8 mouse cellular contexts compared by ENCODE assay signal in the genomic region with DNA sequence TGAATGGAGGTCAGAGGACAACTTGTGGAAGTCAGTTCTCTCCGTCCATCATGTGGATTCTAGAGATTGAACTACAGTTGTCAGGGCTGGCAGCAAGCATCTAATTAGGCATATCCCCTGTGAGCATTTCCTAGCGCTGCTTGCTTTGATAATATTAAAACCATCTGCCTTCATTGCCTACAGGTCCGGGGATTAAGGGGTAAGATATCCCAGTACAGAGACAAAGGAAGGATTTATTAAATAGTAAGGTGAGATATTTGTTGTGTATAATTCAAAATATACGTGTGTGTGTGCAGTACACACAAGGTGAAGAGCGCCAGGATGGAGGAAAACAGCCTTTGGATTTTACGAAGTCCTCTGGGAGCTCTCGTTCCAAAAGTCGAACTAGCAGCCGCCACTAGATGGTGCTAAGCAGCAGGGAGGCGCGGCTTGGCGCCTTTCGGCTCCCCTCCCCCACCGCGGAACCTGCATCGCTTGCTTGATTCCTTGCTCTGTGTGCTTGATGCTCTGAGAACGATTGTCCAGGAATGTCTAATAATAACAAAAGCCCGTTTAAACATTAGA.
DNase-seq lines count a peak whose midpoint lies in the region; ATAC-seq lines count a peak whose summit lies in the region.

No protein-coding gene starts in this region.

- H3K4me1 ChIP-seq in hindbrain, embryonic 11.5 days (replicated peaks; ENCODE audit: control insufficient read depth, insufficient read depth, low read length), result no peaks in the 10 kb centered on the region
- H3K4me1 ChIP-seq in lung, embryonic 16.5 days (replicated peaks; ENCODE audit: control insufficient read depth, insufficient read depth, low read length), result peaks cover 8% of the 10 kb centered on the region; the same call in 1 of the 2 replicates

- ATAC-seq in hindbrain, embryonic 11.5 days (ENCODE audit: low FRiP score), result peak; percentile 75
- ATAC-seq in lung, embryonic 16.5 days (ENCODE audit: low read depth), result peak; percentile 81

- peak overlapping the region; percentile 35 for H3K4me2 ChIP-seq in hindbrain, embryonic 11.5 days (replicated peaks; ENCODE audit: low read depth, low read length)
- peak overlapping the region; percentile 69 for H3K4me2 ChIP-seq in lung, embryonic 16.5 days (ENCODE audit: low read depth, low read length)

- 4% methylated on average over 18 of the region's 18 CpGs for WGBS in hindbrain, embryonic 11.5 days
- WGBS in lung, embryonic 16.5 days, result 4% methylated on average over 18 of the region's 18 CpGs

- H3K27me3 ChIP-seq in hindbrain, embryonic 11.5 days (ENCODE audit: control insufficient read depth, insufficient read depth, low read length), result no peaks in the 10 kb centered on the region
- H3K27me3 ChIP-seq in lung, embryonic 16.5 days (ENCODE audit: control insufficient read depth, insufficient read depth, low read depth, low read length), result no peaks in the 10 kb centered on the region

- DNase-seq in MEL-GATA-1-ER (ENCODE audit: extremely low read depth, low read depth), result peak; percentile 69
- peak; percentile 78 for DNase-seq in cerebellum, adult 9-10 months
- DNase-seq in frontal cortex, adult 2 months (ENCODE audit: extremely low spot score in 1 of 2, low spot score in 1 of 2), result peak; percentile 45 to 94
- peak; percentile 96 for DNase-seq in hindbrain, embryonic 11.5 days (ENCODE audit: low spot score)
- peak; percentile 73 for DNase-seq in layer of hippocampus, adult 9-11 months
- peak; percentile 77 for DNase-seq in ovary, postnatal 10 days (ENCODE audit: low spot score)
- peak; percentile 90 for DNase-seq in thymus, postnatal 0 days (ENCODE audit: low spot score)

- H3K9ac ChIP-seq in hindbrain, embryonic 11.5 days (ENCODE audit: low read depth, low read length), result peak overlapping the region; percentile 47; the same call in 1 of the 2 replicates
- peak overlapping the region; percentile 57 for H3K9ac ChIP-seq in lung, embryonic 16.5 days (ENCODE audit: low read length)

- no peak overlapping the region for H3K27ac ChIP-seq in hindbrain, embryonic 11.5 days (ENCODE audit: low read depth, low read length)
- no peak overlapping the region for H3K27ac ChIP-seq in lung, embryonic 16.5 days (ENCODE audit: low read length)

- H3K36me3 ChIP-seq in hindbrain, embryonic 11.5 days (ENCODE audit: control insufficient read depth, insufficient read depth, low read length), result no peaks in the 10 kb centered on the region
- no peaks in the 10 kb centered on the region for H3K36me3 ChIP-seq in lung, embryonic 16.5 days (ENCODE audit: control insufficient read depth, insufficient read depth, low read length)

- no peaks in the 10 kb centered on the region for H3K9me3 ChIP-seq in hindbrain, embryonic 11.5 days (ENCODE audit: control insufficient read depth, low read length)
- no peaks in the 10 kb centered on the region for H3K9me3 ChIP-seq in lung, embryonic 16.5 days (ENCODE audit: control insufficient read depth, low read length)

- peak overlapping the region; percentile 14 for H3K4me3 ChIP-seq in hindbrain, embryonic 11.5 days (ENCODE audit: low read depth, low read length)
- peak overlapping the region; percentile 45 for H3K4me3 ChIP-seq in lung, embryonic 16.5 days (ENCODE audit: low read length)
